Mouse (Mus musculus) stomach, postnatal 0 days (tissue): ENCODE measurements around the gene Zfp786.
"Not testable (repeated sequence)": the region's sequence is repeated elsewhere in the genome, so short reads cannot be mapped to it uniquely, and the experiment has no call there.

Experiments
- CTCF ChIP-seq: IDR thresholded peaks from 2 replicates; pipeline ENCODE4 v1.5.1; 2016; ENCODE audit warnings: antibody characterized with exemption, low read depth, mild to moderate bottlenecking, moderate library complexity
- EP300 ChIP-seq: optimal IDR thresholded peaks from 2 replicates; pipeline ENCODE3; 2016; ENCODE audit warnings: antibody characterized with exemption

DNA sequence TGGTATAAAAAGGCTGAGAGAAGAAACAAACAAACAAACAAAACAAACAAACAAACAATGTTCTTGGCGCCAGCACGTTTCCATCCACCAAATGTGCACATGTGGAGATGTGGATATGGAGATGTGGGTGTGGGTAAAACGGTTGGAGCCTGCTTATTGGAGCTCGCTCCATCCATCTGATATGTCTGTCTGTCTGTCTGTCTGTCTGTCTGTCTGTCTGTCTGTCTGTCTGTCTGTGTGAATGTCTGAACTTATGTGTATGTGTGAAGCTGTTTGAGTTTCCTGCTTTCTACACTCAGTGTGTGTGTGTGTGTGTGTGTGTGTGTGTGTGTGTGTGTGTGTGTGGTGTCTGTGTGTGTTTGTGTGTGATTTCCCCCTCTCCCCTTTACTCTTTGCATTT lies 60.8 kb downstream of the Zfp786 start:
- TF ChIP-seq EP300, CTCF: not testable (repeated sequence)
